Mouse (Mus musculus): ENCODE data around the gene Pld1.

Pld1 gene

GRCm38 (mm10) chr3:28165598-28165997 lies 227.1 kb downstream of the Pld1 start:
- DNase-seq: peak; percentile 75

GRCm38 (mm10) chr3:28167796-28168505 lies 229.5 kb downstream of the Pld1 start:
- no peak for DNase-seq

DNA sequence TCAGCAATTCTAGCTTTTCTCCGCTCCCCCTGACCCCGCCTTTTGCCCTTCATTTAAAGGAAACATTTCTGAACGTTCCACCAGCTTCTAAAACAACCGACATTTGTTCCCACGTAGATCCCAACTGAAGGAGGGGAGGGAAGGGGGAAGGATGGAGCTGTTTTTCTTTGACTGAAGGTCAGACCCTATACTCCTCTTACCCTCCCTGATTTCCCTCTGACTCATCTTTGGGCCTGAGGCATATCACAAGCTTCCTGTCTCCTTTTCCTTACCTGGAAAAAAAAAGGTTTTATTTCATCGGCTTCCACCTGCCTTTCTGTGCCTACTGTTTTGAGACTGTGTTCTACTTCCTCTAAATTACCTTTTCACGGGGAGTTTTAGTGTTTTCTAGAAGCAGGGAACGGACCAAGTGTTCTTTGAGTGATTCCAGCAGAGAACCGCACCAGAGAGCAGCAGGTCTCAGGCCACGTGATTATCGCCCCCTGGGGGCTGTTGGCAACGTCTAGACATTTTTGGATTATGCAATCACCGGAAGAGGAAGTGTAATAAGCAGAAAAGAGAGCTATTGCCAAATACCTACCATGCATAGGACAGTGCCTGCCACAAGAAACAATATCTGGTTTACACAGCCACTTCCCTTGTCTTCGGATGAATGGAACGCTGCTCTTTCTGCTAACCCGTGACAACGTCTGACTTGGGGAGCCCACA lies 232.6 kb downstream of the Pld1 start:
- DNase-seq: peak; percentile 72

DNA sequence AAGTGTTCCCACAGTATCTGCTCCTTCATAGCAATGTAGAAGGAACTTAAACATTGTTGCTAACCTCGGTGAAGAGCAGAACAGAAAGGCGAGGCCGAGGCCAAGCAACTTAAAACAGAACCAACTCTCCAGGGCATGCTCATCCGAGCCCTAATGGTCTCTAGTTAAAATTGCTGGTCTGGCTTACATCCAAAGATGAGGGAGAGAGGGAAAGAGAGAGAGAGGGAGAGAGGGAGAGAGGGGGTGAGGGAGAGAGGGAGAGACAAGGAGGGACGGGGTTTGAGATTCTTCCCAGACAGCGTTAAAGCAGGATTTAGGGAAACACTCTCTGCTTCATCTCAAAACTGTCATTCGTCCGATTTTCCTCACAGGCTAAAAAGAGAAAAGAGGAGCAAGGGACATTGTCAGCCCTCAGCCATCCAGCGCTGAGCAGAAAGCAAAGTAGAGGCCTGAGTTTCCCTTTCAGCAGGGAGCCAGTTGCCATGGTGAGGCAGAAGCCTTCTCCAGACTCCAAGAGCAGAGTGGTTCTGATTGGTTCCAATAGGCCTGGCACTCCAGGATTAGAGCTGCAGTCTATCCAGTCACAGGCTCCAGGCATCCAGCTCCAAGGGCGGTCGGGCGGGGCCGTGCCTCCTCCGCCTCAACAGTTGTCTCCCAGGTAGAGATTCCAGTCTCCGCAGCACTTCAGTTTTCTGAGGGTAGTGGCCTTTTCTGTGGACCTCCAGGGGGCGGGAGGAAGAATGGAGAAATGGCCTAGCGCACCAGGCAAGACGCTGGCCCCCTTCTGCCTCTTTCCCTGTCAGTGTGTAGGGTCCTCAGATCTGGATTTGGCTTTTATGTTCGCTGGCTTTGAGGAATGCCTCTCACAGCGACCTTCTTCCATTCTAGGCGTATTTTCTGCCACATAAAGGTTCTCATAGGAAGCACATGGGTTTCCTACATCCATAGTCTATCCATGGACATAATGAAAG lies 237.8 kb downstream of the Pld1 start:
- no peak for DNase-seq

GRCm38 (mm10) chr3:28178333-28178732 lies 239.8 kb downstream of the Pld1 start:
- no peak for DNase-seq
